Mouse (Mus musculus) brain, adult 2 months (tissue): ENCODE data around the gene Tcap.

ENCODE experiments used
- DNase-seq: peaks from one replicate; pipeline ENCODE4 v3.0.0; 2011; ENCODE audit warnings: low read depth, low spot score

Tcap gene

GRCm38 (mm10) chr11:98355732-98356299 lies 27.8 kb upstream of the Tcap start:
- DNase-seq, result peak; percentile 88

GRCm38 (mm10) chr11:98356625-98357394 lies 26.8 kb upstream of the Tcap start:
- no peak for DNase-seq

GRCm38 (mm10) chr11:98357396-98358160 lies 26.0 kb upstream of the Tcap start:
- DNase-seq, result no peak

- peak; percentile 95 for DNase-seq
Measured at GRCm38 (mm10) chr11:98358161-98359083, 25.2 kb upstream of the Tcap start, which contains the start of gene Stard3. TSS of gene Stard3 (plus strand) at chr11:98358368.

- DNase-seq, result peak; percentile 75
Measured at GRCm38 (mm10) chr11:98360866-98361521, 22.6 kb upstream of the Tcap start.

- no peak for DNase-seq
Measured at GRCm38 (mm10) chr11:98363817-98364216, 19.8 kb upstream of the Tcap start.

- no peak for DNase-seq
Measured at GRCm38 (mm10) chr11:98364410-98364809, 19.2 kb upstream of the Tcap start.

GRCm38 (mm10) chr11:98366290-98366689 lies 17.3 kb upstream of the Tcap start:
- no peak for DNase-seq

GRCm38 (mm10) chr11:98367171-98367862 lies 16.3 kb upstream of the Tcap start:
- peak; percentile 78 for DNase-seq

- DNase-seq, result no peak
Measured at GRCm38 (mm10) chr11:98367863-98368186, 15.8 kb upstream of the Tcap start.

GRCm38 (mm10) chr11:98369337-98369736 lies 14.3 kb upstream of the Tcap start:
- peak; percentile 90 for DNase-seq

- DNase-seq, result no peak
Measured at GRCm38 (mm10) chr11:98370588-98370987, 13.0 kb upstream of the Tcap start.

GRCm38 (mm10) chr11:98371556-98372240 lies 11.9 kb upstream of the Tcap start:
- DNase-seq, result peak; percentile 52

GRCm38 (mm10) chr11:98372406-98372805 lies 11.2 kb upstream of the Tcap start:
- DNase-seq, result peak; percentile 85

GRCm38 (mm10) chr11:98373244-98373643 lies 10.4 kb upstream of the Tcap start:
- DNase-seq, result peak; percentile 50

- DNase-seq, result no peak
Measured at GRCm38 (mm10) chr11:98374266-98374665, 9.3 kb upstream of the Tcap start.

- peak; percentile 55 for DNase-seq
Measured at GRCm38 (mm10) chr11:98376756-98377155, 6.9 kb upstream of the Tcap start.

- no peak for DNase-seq
Measured at GRCm38 (mm10) chr11:98377787-98378186, 5.8 kb upstream of the Tcap start.

GRCm38 (mm10) chr11:98379379-98379778 lies 4.2 kb upstream of the Tcap start:
- no peak for DNase-seq

- peak; percentile 91 for DNase-seq
Measured at GRCm38 (mm10) chr11:98380106-98380505, 3.5 kb upstream of the Tcap start.
